Mouse (Mus musculus) gastrocnemius, postnatal 4 days (tissue): Measurements from ENCODE around the gene Rnaset2b. TPM values are rescaled to one million over a fixed set of nuclear protein-coding genes. Genes with fewer than 3 reads are reported as not detected.
"Not testable (repeated sequence)": the region's sequence is repeated elsewhere in the genome, so short reads cannot be mapped to it uniquely, and the experiment has no call there.

Experiments used
- DNase-seq, 2 experiments: peaks; one replicate each; pipeline ENCODE4 v3.0.0; 2021 to 2022; ENCODE audit warnings: low spot score in 2 of 2, mixed read lengths in 2 of 2
- total RNA-seq, 2 experiments: library from RNA; stranded (reverse); gene quantifications; 2 replicates each; pipeline ENCODE4 v1.2.3; 2021

Rnaset2b gene
- total RNA-seq, 2 experiments from 2014 or later: 131 to 136 TPM

- not testable (repeated sequence) for DNase-seq
These were observed 8.9 kb downstream of the Rnaset2b start for GRCm38 (mm10) chr17:6979380-6979779.

DNA sequence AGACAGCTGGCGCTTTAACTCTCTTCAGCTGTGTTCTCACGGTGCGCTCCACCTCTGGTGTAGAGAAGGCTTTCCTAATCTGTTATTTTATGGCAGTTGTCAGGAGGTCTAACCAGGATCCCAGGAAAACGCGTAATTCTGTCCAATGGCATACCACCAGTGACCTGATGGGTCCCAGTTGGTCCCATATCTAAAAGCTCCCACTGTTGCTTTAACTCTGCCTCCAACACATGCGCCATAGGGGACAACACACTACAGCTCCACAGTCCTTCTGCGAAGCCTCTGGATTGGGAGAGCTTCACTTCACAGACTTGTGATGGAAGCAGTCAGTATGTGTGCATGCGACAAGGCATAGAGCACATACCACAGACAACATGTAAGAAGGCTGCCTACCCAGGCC is 9.7 kb downstream of the Rnaset2b start:
- not testable (repeated sequence) for DNase-seq

DNA sequence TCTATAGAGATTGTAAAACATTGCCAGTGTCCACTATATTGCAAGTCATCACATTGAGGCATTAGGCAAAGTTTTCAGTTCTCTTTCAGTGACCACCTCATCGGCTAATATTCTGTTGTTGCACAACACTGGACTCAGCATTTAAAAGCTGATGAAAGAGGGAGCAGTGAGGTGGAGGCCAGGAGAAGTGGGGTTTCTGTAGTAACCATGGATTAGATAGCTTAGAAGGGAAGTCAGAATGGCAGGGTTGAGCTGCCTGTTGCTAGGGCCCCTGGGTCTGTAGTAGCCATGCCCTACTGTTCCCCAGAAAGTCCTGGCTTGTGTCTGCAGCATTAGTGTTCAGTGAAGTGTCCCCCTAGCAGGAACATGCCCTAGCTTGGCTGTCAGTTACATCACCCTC is 15.7 kb downstream of the Rnaset2b start:
- not testable (repeated sequence) for DNase-seq

- DNase-seq: not testable (repeated sequence)
These were observed 25.1 kb downstream of the Rnaset2b start for GRCm38 (mm10) chr17:6995504-6995903.

DNA sequence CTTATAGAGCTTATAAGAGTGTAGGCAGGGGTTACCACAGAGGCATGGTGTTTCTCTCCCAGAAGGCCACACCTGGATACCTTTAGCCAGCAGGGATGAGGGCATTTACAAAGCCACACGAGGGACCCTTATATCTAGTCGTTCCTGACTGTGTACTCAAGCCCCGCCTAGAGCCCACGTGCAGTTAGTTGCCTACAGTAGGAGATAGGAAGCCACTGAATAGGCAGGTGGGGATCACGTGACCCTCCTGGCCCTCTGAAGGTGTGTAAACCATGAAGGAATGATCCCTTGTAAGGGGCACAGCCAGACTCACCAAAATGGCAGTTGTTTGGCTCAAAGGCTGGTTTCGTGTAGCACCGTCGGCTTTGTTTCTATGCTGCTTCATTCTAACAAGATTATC is 26.4 kb downstream of the Rnaset2b start:
- not testable (repeated sequence) for DNase-seq

GRCm38 (mm10) chr17:6997778-6998490 is 27.5 kb downstream of the Rnaset2b start:
- not testable (repeated sequence) for DNase-seq

GRCm38 (mm10) chr17:7001790-7002585 is 31.6 kb downstream of the Rnaset2b start:
- not testable (repeated sequence) for DNase-seq

DNA sequence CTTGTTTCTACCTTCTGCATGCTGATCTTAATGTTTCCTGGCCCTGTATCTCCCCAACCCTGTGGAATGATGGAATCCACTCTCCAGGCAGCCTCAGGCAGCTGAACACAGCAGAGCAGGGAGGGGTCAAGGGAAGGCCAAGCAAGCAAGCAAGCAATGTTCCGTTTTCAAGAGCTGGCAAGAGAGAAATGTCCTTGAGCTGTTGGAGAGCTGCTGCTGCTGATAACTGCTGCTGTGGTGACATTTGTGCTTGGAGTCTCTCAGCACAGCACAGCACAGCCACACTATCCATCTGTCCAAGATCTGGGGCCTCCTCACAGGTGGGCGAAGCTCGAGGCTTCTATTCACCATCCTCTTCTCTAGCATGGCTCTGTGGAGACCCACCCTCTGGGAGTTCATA is 33.0 kb downstream of the Rnaset2b start:
- DNase-seq: not testable (repeated sequence)

DNA sequence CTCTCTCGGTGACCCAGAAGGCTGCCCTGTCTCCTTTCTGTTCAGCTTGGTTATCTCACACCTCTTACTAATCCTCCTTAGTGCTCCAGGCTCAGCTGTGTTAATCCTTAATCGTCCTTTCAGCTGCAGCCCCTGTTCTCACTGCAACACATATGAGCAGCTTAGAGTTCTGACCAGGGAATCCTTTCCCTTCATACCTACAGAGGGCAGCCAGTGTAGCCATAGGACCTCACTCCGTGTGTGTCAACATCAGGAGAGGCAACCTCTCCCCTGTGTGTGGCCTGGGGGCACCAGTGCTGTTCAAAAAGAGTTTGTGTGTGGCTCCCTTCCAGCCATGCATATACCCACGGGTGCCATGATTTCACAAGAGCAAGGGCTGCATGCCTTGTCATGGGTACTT is 35.2 kb downstream of the Rnaset2b start:
- not testable (repeated sequence) for DNase-seq

DNA sequence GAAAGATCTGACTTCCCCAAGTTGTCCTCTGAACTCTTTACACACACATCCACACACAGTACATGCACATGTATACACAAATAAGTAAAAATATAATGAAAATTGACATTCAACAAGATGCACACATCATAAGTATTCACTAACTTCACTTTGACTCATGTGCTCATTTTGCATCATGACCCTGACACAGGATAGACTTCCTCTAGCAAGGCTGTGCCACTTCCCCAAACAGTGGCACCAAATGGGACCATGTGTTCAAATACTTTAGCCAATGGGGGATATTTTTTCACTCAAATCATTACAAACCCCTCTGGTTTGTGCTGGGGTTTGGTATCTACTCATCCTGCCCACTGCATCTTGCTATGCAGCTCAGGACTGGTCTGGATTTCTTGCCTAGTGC is 38.5 kb downstream of the Rnaset2b start:
- not testable (repeated sequence) for DNase-seq

- DNase-seq: not testable (repeated sequence)
These were observed 39.0 kb downstream of the Rnaset2b start for GRCm38 (mm10) chr17:7009440-7009839.

GRCm38 (mm10) chr17:7009901-7010300 is 39.5 kb downstream of the Rnaset2b start:
- not testable (repeated sequence) for DNase-seq

- not testable (repeated sequence) for DNase-seq
These were observed 43.8 kb downstream of the Rnaset2b start for GRCm38 (mm10) chr17:7014190-7014589.

- DNase-seq: not testable (repeated sequence)
These were observed 54.8 kb downstream of the Rnaset2b start, which contains the start of gene Gm1604a for GRCm38 (mm10) chr17:7025257-7025656. TSS of gene Gm1604a (plus strand) at chr17:7025568.

DNA sequence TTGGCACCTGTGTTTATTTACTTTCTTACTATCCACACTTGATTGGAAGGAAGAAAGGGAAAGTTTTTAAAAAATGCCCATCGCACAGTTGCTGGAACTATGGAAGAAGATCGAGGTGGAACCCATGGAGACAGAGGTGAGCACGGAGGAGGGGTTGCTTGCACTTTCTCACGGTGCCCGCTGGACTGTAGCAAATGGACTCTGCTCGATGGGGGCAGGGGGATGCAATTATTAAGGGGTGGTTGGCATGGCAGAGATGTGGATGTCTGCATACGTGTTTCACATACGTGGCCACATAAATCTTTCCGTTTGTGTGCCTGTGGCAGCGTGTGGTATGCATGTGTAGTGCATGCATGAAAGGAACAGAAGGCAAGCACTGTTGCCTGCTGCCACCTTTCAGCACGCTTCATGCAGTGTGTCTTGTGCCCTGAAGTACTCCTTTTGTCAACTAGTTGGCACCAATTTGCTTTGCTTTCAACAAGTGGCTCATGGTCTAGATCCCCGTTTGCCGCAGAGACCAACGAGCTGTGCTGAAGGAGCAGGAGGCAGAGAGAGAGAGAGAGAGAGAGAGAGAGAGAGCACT is 55.4 kb downstream of the Rnaset2b start:
- DNase-seq: not testable (repeated sequence)

DNA sequence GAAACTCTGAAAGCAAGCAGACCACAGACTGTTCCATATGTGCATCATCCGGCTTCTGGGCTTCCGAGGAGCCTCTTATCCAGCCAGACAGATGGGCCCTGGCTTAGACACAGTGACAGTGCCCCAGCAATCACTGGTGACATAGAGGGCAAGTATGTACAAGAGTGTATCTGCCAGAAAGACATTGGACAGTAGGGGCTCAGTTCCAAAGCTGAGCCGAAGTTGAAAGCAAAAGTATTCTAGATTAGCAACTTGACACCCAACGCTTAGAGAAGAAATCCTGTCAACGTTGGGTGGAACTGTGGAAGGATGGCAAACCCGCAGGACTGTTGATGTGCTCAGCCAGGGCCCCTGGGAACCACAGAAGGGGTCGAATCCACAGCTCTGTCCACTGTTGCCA is 59.8 kb downstream of the Rnaset2b start:
- DNase-seq: peak in 1 of 2 experiments; percentile 11

- not testable (repeated sequence) for DNase-seq
These were observed 60.3 kb downstream of the Rnaset2b start for GRCm38 (mm10) chr17:7030622-7031174.

- DNase-seq: not testable (repeated sequence)
These were observed 63.0 kb downstream of the Rnaset2b start for GRCm38 (mm10) chr17:7033192-7034166.
